Mouse (Mus musculus) layer of hippocampus, postnatal 14 days (tissue): Measurements from ENCODE around the gene Rab11fip5. TPM values are rescaled to one million over a fixed set of nuclear protein-coding genes. Genes with fewer than 3 reads are reported as not detected.

ENCODE experiments used
- DNase-seq, 2 experiments: peaks; one replicate each; pipeline ENCODE4 v3.0.0; 2021 to 2022; ENCODE audit warnings: low spot score in 2 of 2, mixed read lengths in 1 of 2
- long read RNA-seq, 2 experiments: library from polyadenylated mRNA; stranded (forward); transcript quantifications; one replicate each; pipeline ENCODE4 v2.0.0; 2021
- total RNA-seq, 2 experiments: library from RNA; stranded (reverse); gene quantifications; 2 replicates each; pipeline ENCODE4 v1.2.3; 2021

The Rab11fip5 gene
- total RNA-seq: 10 to 100 TPM; 50.8 to 56.2 TPM
- long read RNA-seq, experiment 1, full-length matches to known transcripts: 15 of 28 reads
- long read RNA-seq, experiment 1, partial matches to known transcripts: 13 of 28 reads
- long read RNA-seq, experiment 1, other reads (novel, unspliced or antisense): 0 of 28 reads
- long read RNA-seq, experiment 2, full-length matches to known transcripts: 20 of 33 reads
- long read RNA-seq, experiment 2, partial matches to known transcripts: 4 of 33 reads
- long read RNA-seq, experiment 2, other reads (novel, unspliced or antisense): 9 of 33 reads

- peak in 1 of 2 experiments; percentile 52 for DNase-seq
Observed at GRCm38 (mm10) chr6:85373951-85374733, at the start of gene Rab11fip5. Gene Rab11fip5, minus strand, starts transcription at chr6:85374634.

- DNase-seq: no peak
Observed at GRCm38 (mm10) chr6:85423836-85424379, 49.5 kb upstream of the Rab11fip5 start, which contains the start of gene Noto. Gene Noto, plus strand, starts transcription at chr6:85423886.

GRCm38 (mm10) chr6:85419150-85419549 is 44.7 kb upstream of the Rab11fip5 start:
- no peak for DNase-seq

GRCm38 (mm10) chr6:85415829-85416228 is 41.4 kb upstream of the Rab11fip5 start:
- no peak for DNase-seq

- DNase-seq: peak; percentile 61 to 64
Observed at GRCm38 (mm10) chr6:85410771-85411273, 36.4 kb upstream of the Rab11fip5 start.

- no peak for DNase-seq
Observed at GRCm38 (mm10) chr6:85409003-85409402, 34.6 kb upstream of the Rab11fip5 start.

- DNase-seq: no peak
Observed at GRCm38 (mm10) chr6:85403039-85403438, 28.6 kb upstream of the Rab11fip5 start.

GRCm38 (mm10) chr6:85402613-85403012 is 28.2 kb upstream of the Rab11fip5 start:
- DNase-seq: no peak

GRCm38 (mm10) chr6:85399715-85400114 is 25.3 kb upstream of the Rab11fip5 start:
- DNase-seq: peak in 1 of 2 experiments; percentile 19

GRCm38 (mm10) chr6:85397165-85397564 is 22.7 kb upstream of the Rab11fip5 start:
- DNase-seq: peak in 1 of 2 experiments; percentile 32

GRCm38 (mm10) chr6:85395360-85395759 is 20.9 kb upstream of the Rab11fip5 start:
- no peak for DNase-seq

GRCm38 (mm10) chr6:85391803-85392202 is 17.4 kb upstream of the Rab11fip5 start:
- DNase-seq: peak; percentile 45 to 64

- no peak for DNase-seq
Observed at GRCm38 (mm10) chr6:85388608-85389007, 14.2 kb upstream of the Rab11fip5 start.

GRCm38 (mm10) chr6:85382791-85383190 is 8.4 kb upstream of the Rab11fip5 start:
- DNase-seq: no peak

- DNase-seq: no peak
Observed at GRCm38 (mm10) chr6:85381648-85382020, 7.2 kb upstream of the Rab11fip5 start.

GRCm38 (mm10) chr6:85380901-85381647 is 6.6 kb upstream of the Rab11fip5 start:
- no peak for DNase-seq

- peak; percentile 63 to 80 for DNase-seq
Observed at GRCm38 (mm10) chr6:85380201-85380900, 5.9 kb upstream of the Rab11fip5 start.

- no peak for DNase-seq
Observed at GRCm38 (mm10) chr6:85378629-85379028, 4.2 kb upstream of the Rab11fip5 start.

- no peak for DNase-seq
Observed at GRCm38 (mm10) chr6:85377876-85378275, 3.4 kb upstream of the Rab11fip5 start.

GRCm38 (mm10) chr6:85377066-85377734 is 2.8 kb upstream of the Rab11fip5 start:
- DNase-seq: no peak
